Mouse (Mus musculus) limb, embryonic 13.5 days (tissue): ENCODE results near the gene Adra1d. TPM values are rescaled to one million over a fixed set of nuclear protein-coding genes. Genes with fewer than 3 reads are reported as not detected.

Experiments used
- ATAC-seq: fragments of 200-750 bp; cut with Nextera tagmentation; 2 replicates; pipeline ENCODE4 v1.8.0; 2017; ENCODE audit warnings: low read depth, moderate number of reproducible peaks, moderate TSS enrichment; ENCODE audit not compliant: low FRiP score
- H3K27ac ChIP-seq: fragments of 300-500 bp; sonication (generic); 2 replicates; pipeline ENCODE4 v1.5.1; 2015; ENCODE audit warnings: inconsistent platforms, mild to moderate bottlenecking, moderate library complexity
- H3K27me3 ChIP-seq: fragments of 300-500 bp; sonication (generic); 2 replicates; pipeline ENCODE4 v1.6.1; 2015; ENCODE audit warnings: mild to moderate bottlenecking, inconsistent platforms
- H3K36me3 ChIP-seq: fragments of 300-500 bp; sonication (generic); 2 replicates; pipeline ENCODE4 v1.6.1; 2015; ENCODE audit warnings: inconsistent platforms, mild to moderate bottlenecking, moderate library complexity
- H3K4me1 ChIP-seq: fragments of 300-500 bp; sonication (generic); 2 replicates; pipeline ENCODE4 v1.6.1; 2015; ENCODE audit warnings: inconsistent platforms
- H3K4me2 ChIP-seq: fragments of 300-500 bp; sonication (generic); replicated peaks from 2 replicates; pipeline ENCODE4 v1.6.1; 2015; ENCODE audit warnings: inconsistent platforms, mild to moderate bottlenecking, moderate library complexity
- H3K4me3 ChIP-seq: fragments of 300-500 bp; sonication (generic); 2 replicates; pipeline ENCODE4 v1.5.1; 2015; ENCODE audit warnings: moderate library complexity, mild to moderate bottlenecking, inconsistent platforms
- H3K9ac ChIP-seq: fragments of 300-500 bp; sonication (generic); 2 replicates; pipeline ENCODE4 v1.6.1; 2015; ENCODE audit warnings: mild to moderate bottlenecking, inconsistent platforms
- H3K9me3 ChIP-seq: fragments of 300-500 bp; sonication (generic); 2 replicates; pipeline ENCODE4 v1.6.1; 2016; ENCODE audit warnings: inconsistent platforms
- WGBS: fragments of 180-500 bp; shearing (Covaris S2); methylation state at CpG from one replicate; pipeline ENCODE4 v1.1.7; 2015; 5-methylcytosine and 5-hydroxymethylcytosine counted together
- polyA plus RNA-seq: library from polyadenylated mRNA; unstranded; fragments of >200 nt; fragmentation: Nextera tagmentation; extraction: Ambion mirVana; gene quantifications from 2 replicates; pipeline ENCODE4 v1.2.1, GENCODE M21; 2015

The Adra1d gene
- polyA plus RNA-seq, 1 experiment from 2014 or later: 0.17 TPM

GRCm38 (mm10) chr2:131506358-131506757 is 55.7 kb downstream of the Adra1d start:
- Histone ChIP-seq H3K4me2 (peak overlapping the region; percentile 30; the same call in 1 of the 2 replicates), H3K27ac (peak overlapping the region; percentile 94), H3K9me3 (no peaks in the 10 kb centered on the region), H3K4me1 (peaks cover 92% of the 10 kb centered on the region), H3K9ac (0 out of 2 replicates have a peak overlapping the region, but pooled peaks have one; percentile 4), H3K4me3 (no peak overlapping the region), H3K36me3 (no peaks in the 10 kb centered on the region), H3K27me3 (no peaks in the 10 kb centered on the region)
- WGBS: 27% methylated on average over 3 of the region's 3 CpGs
- ATAC-seq: peak; percentile 76

GRCm38 (mm10) chr2:131505431-131505830 is 56.7 kb downstream of the Adra1d start:
- H3K27ac ChIP-seq: peak overlapping the region; percentile 94
- no peak overlapping the region for H3K4me3 ChIP-seq
- H3K9me3 ChIP-seq: no peaks in the 10 kb centered on the region
- H3K9ac ChIP-seq: no peak overlapping the region
- H3K27me3 ChIP-seq: no peaks in the 10 kb centered on the region
- 0 out of 2 replicates have a peak overlapping the region, but pooled peaks have one; percentile 1 for H3K4me2 ChIP-seq
- H3K4me1 ChIP-seq: peaks cover 98% of the 10 kb centered on the region
- H3K36me3 ChIP-seq: no peaks in the 10 kb centered on the region
- no peak for ATAC-seq

- H3K36me3 ChIP-seq: no peaks in the 10 kb centered on the region
- peaks cover 97% of the 10 kb centered on the region for H3K4me1 ChIP-seq
- H3K9ac ChIP-seq: 0 out of 2 replicates have a peak overlapping the region, but pooled peaks have one; percentile 5
- peak overlapping the region; percentile 59 for H3K27ac ChIP-seq
- H3K9me3 ChIP-seq: no peaks in the 10 kb centered on the region
- no peak for ATAC-seq
- WGBS: 68% methylated on average over 5 of the region's 5 CpGs
- no peaks in the 10 kb centered on the region for H3K27me3 ChIP-seq
- no peak overlapping the region for H3K4me3 ChIP-seq
- H3K4me2 ChIP-seq: 0 out of 2 replicates have a peak overlapping the region, but pooled peaks have one; percentile 9
These were observed 59.5 kb downstream of the Adra1d start for GRCm38 (mm10) chr2:131502561-131502960.

- Histone ChIP-seq H3K27me3 (no peaks in the 10 kb centered on the region), H3K27ac (peak overlapping the region; percentile 59), H3K9ac (no peak overlapping the region), H3K36me3 (no peaks in the 10 kb centered on the region), H3K4me3 (no peak overlapping the region), H3K9me3 (no peaks in the 10 kb centered on the region), H3K4me1 (peaks cover 97% of the 10 kb centered on the region), H3K4me2 (0 out of 2 replicates have a peak overlapping the region, but pooled peaks have one; percentile 9)
- no peak for ATAC-seq
- WGBS: 48% methylated on average over 5 of the region's 5 CpGs
These were observed 60.2 kb downstream of the Adra1d start for GRCm38 (mm10) chr2:131501886-131502285.

GRCm38 (mm10) chr2:131499290-131499845 is 62.7 kb downstream of the Adra1d start:
- no peak overlapping the region for H3K4me2 ChIP-seq
- no peak overlapping the region for H3K4me3 ChIP-seq
- no peak overlapping the region for H3K27ac ChIP-seq
- WGBS: 68% methylated on average over 5 of the region's 5 CpGs
- no peaks in the 10 kb centered on the region for H3K9me3 ChIP-seq
- ATAC-seq: no peak
- no peaks in the 10 kb centered on the region for H3K36me3 ChIP-seq
- H3K4me1 ChIP-seq: peaks cover 93% of the 10 kb centered on the region
- no peaks in the 10 kb centered on the region for H3K27me3 ChIP-seq
- 0 out of 2 replicates have a peak overlapping the region, but pooled peaks have one; percentile 35 for H3K9ac ChIP-seq

GRCm38 (mm10) chr2:131498219-131498618 is 63.9 kb downstream of the Adra1d start:
- H3K9ac ChIP-seq: no peak overlapping the region
- H3K36me3 ChIP-seq: no peaks in the 10 kb centered on the region
- H3K27me3 ChIP-seq: no peaks in the 10 kb centered on the region
- no peak overlapping the region; the same call in 1 of the 2 replicates for H3K27ac ChIP-seq
- H3K4me3 ChIP-seq: no peak overlapping the region
- H3K4me1 ChIP-seq: peaks cover 95% of the 10 kb centered on the region
- no peak for ATAC-seq
- no peaks in the 10 kb centered on the region for H3K9me3 ChIP-seq
- H3K4me2 ChIP-seq: no peak overlapping the region
- 61% methylated on average over 7 of the region's 7 CpGs for WGBS

GRCm38 (mm10) chr2:131497224-131497856 is 64.7 kb downstream of the Adra1d start:
- Histone ChIP-seq H3K9me3 (no peaks in the 10 kb centered on the region), H3K36me3 (no peaks in the 10 kb centered on the region), H3K27me3 (no peaks in the 10 kb centered on the region), H3K27ac (no peak overlapping the region), H3K4me1 (peaks cover 95% of the 10 kb centered on the region), H3K9ac (no peak overlapping the region), H3K4me2 (no peak overlapping the region), H3K4me3 (no peak overlapping the region)
- WGBS: 84% methylated on average over 4 of the region's 4 CpGs
- no peak for ATAC-seq

- Histone ChIP-seq H3K36me3 (no peaks in the 10 kb centered on the region), H3K4me1 (peaks cover 88% of the 10 kb centered on the region), H3K27ac (no peak overlapping the region), H3K4me3 (no peak overlapping the region), H3K27me3 (no peaks in the 10 kb centered on the region), H3K4me2 (no peak overlapping the region), H3K9ac (no peak overlapping the region), H3K9me3 (no peaks in the 10 kb centered on the region)
- WGBS: 96% methylated on average over 5 of the region's 5 CpGs
- no peak for ATAC-seq
These were observed 65.8 kb downstream of the Adra1d start for GRCm38 (mm10) chr2:131496125-131496820.

Other genes with a start within 250 kb of the Adra1d start
- 10.2 and 10.5 TPM in 2 replicates for gene Rnf24, start 209.4 kb downstream of the Adra1d start, polyA plus RNA-seq
- 70.6 and 72.6 TPM in 2 replicates for gene Smox, start 70.8 kb downstream of the Adra1d start, polyA plus RNA-seq